Mouse (Mus musculus): ENCODE results near the gene Gigyf2. TPM values are rescaled to one million over a fixed set of nuclear protein-coding genes. Genes with fewer than 3 reads are reported as not detected.

The Gigyf2 gene
- polyA plus RNA-seq, 1 experiment from 2014 or later: 65.4 TPM

- H3K36me3 ChIP-seq (ENCODE audit: poor library complexity, severe bottlenecking): no peaks in the 10 kb centered on the region
- H3K27me3 ChIP-seq: no peaks in the 10 kb centered on the region
- H3K9ac ChIP-seq: no peak overlapping the region
- ATAC-seq: no peak
- no peak overlapping the region for H3K4me3 ChIP-seq
- peaks cover 15% of the 10 kb centered on the region for H3K4me1 ChIP-seq
- H3K4me2 ChIP-seq: no peak overlapping the region
- H3K27ac ChIP-seq: no peak overlapping the region
- H3K9me3 ChIP-seq (replicated peaks): peaks cover 21% of the 10 kb centered on the region
Measured at GRCm38 (mm10) chr1:87324649-87325048, 2.1 kb upstream of the Gigyf2 start.

GRCm38 (mm10) chr1:87327165-87327861, 515 bp downstream of the Gigyf2 start:
- ATAC-seq: peak; percentile 58
- Histone ChIP-seq H3K4me2 (peak overlapping the region; percentile 84), H3K4me1 (peaks cover 15% of the 10 kb centered on the region), H3K36me3 (ENCODE audit: poor library complexity, severe bottlenecking) (peaks cover 3% of the 10 kb centered on the region; the same call in 1 of the 2 replicates), H3K27me3 (no peaks in the 10 kb centered on the region), H3K4me3 (peak overlapping the region; percentile 97), H3K27ac (peak overlapping the region; percentile 89), H3K9ac (peak overlapping the region; percentile 95), H3K9me3 (replicated peaks) (no peaks in the 10 kb centered on the region)
- WGBS: under 1% methylated on average over 41 of the region's 53 CpGs

- Histone ChIP-seq H3K9me3 (replicated peaks) (no peaks in the 10 kb centered on the region), H3K4me2 (no peak overlapping the region), H3K27me3 (no peaks in the 10 kb centered on the region), H3K4me1 (peaks cover 15% of the 10 kb centered on the region), H3K27ac (no peak overlapping the region), H3K36me3 (ENCODE audit: poor library complexity, severe bottlenecking) (peaks cover 30% of the 10 kb centered on the region), H3K9ac (no peak overlapping the region), H3K4me3 (no peak overlapping the region)
- 96% methylated on average over 4 of the region's 4 CpGs for WGBS
- no peak for ATAC-seq
Measured at GRCm38 (mm10) chr1:87331774-87332173, 5.0 kb downstream of the Gigyf2 start.

GRCm38 (mm10) chr1:87350576-87350975, 23.8 kb downstream of the Gigyf2 start:
- Histone ChIP-seq H3K4me3 (no peak overlapping the region), H3K4me1 (no peaks in the 10 kb centered on the region), H3K9me3 (replicated peaks) (no peaks in the 10 kb centered on the region), H3K27me3 (no peaks in the 10 kb centered on the region), H3K9ac (no peak overlapping the region), H3K4me2 (no peak overlapping the region), H3K36me3 (ENCODE audit: poor library complexity, severe bottlenecking) (peaks cover 4% of the 10 kb centered on the region; the same call in 1 of the 2 replicates), H3K27ac (no peak overlapping the region)
- no peak for ATAC-seq
- WGBS: 96% methylated on average over 2 of the region's 2 CpGs

GRCm38 (mm10) chr1:87360276-87360675, 33.5 kb downstream of the Gigyf2 start:
- Histone ChIP-seq H3K4me3 (no peak overlapping the region), H3K9ac (no peak overlapping the region), H3K36me3 (ENCODE audit: poor library complexity, severe bottlenecking) (peaks cover 18% of the 10 kb centered on the region), H3K4me2 (no peak overlapping the region), H3K27me3 (no peaks in the 10 kb centered on the region), H3K9me3 (replicated peaks) (no peaks in the 10 kb centered on the region), H3K27ac (no peak overlapping the region), H3K4me1 (no peaks in the 10 kb centered on the region)
- no peak for ATAC-seq
- WGBS: 84% methylated on average over 1 of the region's 1 CpGs

- H3K4me2 ChIP-seq: no peak overlapping the region
- peaks cover 42% of the 10 kb centered on the region for H3K36me3 ChIP-seq (ENCODE audit: poor library complexity, severe bottlenecking)
- H3K27ac ChIP-seq: no peak overlapping the region
- WGBS: 88% methylated on average over 3 of the region's 3 CpGs
- no peaks in the 10 kb centered on the region for H3K4me1 ChIP-seq
- H3K9ac ChIP-seq: no peak overlapping the region
- ATAC-seq: no peak
- no peaks in the 10 kb centered on the region for H3K27me3 ChIP-seq
- no peak overlapping the region for H3K4me3 ChIP-seq
- no peaks in the 10 kb centered on the region for H3K9me3 ChIP-seq (replicated peaks)
Measured at GRCm38 (mm10) chr1:87378024-87378560, 51.3 kb downstream of the Gigyf2 start.

- no peak overlapping the region for H3K4me2 ChIP-seq
- H3K27me3 ChIP-seq: no peaks in the 10 kb centered on the region
- no peaks in the 10 kb centered on the region for H3K4me1 ChIP-seq
- 90% methylated on average over 1 of the region's 1 CpGs for WGBS
- peaks cover 31% of the 10 kb centered on the region for H3K36me3 ChIP-seq (ENCODE audit: poor library complexity, severe bottlenecking)
- H3K9me3 ChIP-seq (replicated peaks): no peaks in the 10 kb centered on the region
- ATAC-seq: no peak
- H3K9ac ChIP-seq: no peak overlapping the region
- no peak overlapping the region for H3K4me3 ChIP-seq
- H3K27ac ChIP-seq: no peak overlapping the region
Measured at GRCm38 (mm10) chr1:87379919-87380318, 53.1 kb downstream of the Gigyf2 start.

- Histone ChIP-seq H3K9ac (no peak overlapping the region), H3K4me2 (no peak overlapping the region), H3K27ac (no peak overlapping the region), H3K27me3 (no peaks in the 10 kb centered on the region), H3K4me1 (no peaks in the 10 kb centered on the region), H3K36me3 (ENCODE audit: poor library complexity, severe bottlenecking) (peaks cover 25% of the 10 kb centered on the region), H3K9me3 (replicated peaks) (no peaks in the 10 kb centered on the region), H3K4me3 (no peak overlapping the region)
- 94% methylated on average over 3 of the region's 3 CpGs for whole genome bisulfite sequencing
- ATAC-seq: no peak
Measured at GRCm38 (mm10) chr1:87381152-87381551, 54.4 kb downstream of the Gigyf2 start.

GRCm38 (mm10) chr1:87386436-87387092, 59.8 kb downstream of the Gigyf2 start:
- Histone ChIP-seq H3K4me1 (no peaks in the 10 kb centered on the region), H3K27me3 (no peaks in the 10 kb centered on the region), H3K4me3 (no peak overlapping the region), H3K9ac (no peak overlapping the region), H3K9me3 (replicated peaks) (no peaks in the 10 kb centered on the region), H3K4me2 (no peak overlapping the region), H3K36me3 (ENCODE audit: poor library complexity, severe bottlenecking) (peaks cover 28% of the 10 kb centered on the region), H3K27ac (no peak overlapping the region)
- no peak for ATAC-seq
- WGBS: 94% methylated on average over 9 of the region's 9 CpGs

- Histone ChIP-seq H3K4me2 (no peak overlapping the region), H3K27me3 (no peaks in the 10 kb centered on the region), H3K4me3 (no peak overlapping the region), H3K9me3 (replicated peaks) (no peaks in the 10 kb centered on the region), H3K27ac (no peak overlapping the region), H3K9ac (no peak overlapping the region), H3K4me1 (peaks cover 5% of the 10 kb centered on the region), H3K36me3 (ENCODE audit: poor library complexity, severe bottlenecking) (peaks cover 22% of the 10 kb centered on the region)
- no peak for ATAC-seq
- WGBS: 81% methylated on average over 3 of the region's 3 CpGs
Measured at GRCm38 (mm10) chr1:87393444-87394195, 66.8 kb downstream of the Gigyf2 start.

GRCm38 (mm10) chr1:87394594-87394993, 67.8 kb downstream of the Gigyf2 start, which contains the start of gene Kcnj13:
Gene Kcnj13, minus strand, starts transcription at chr1:87394729.
- Histone ChIP-seq H3K4me2 (no peak within 1 kb of the TSS), H3K36me3 (ENCODE audit: poor library complexity, severe bottlenecking) (peaks cover 16% of the 10 kb centered on the region; the same call in 1 of the 2 replicates), H3K27me3 (no peaks in the 10 kb centered on the region), H3K4me1 (peaks cover 5% of the 10 kb centered on the region), H3K9me3 (replicated peaks) (no peaks in the 10 kb centered on the region), H3K4me3 (no peak within 1 kb of the TSS), H3K9ac (no peak within 1 kb of the TSS), H3K27ac (no peak within 1 kb of the TSS)
- 9% methylated on average over 6 of the region's 6 CpGs for WGBS
- ATAC-seq: no peak
